Mouse (Mus musculus) midbrain, embryonic 10.5 days (tissue): ENCODE measurements around the gene Sipa1l3. TPM values are rescaled to one million over a fixed set of nuclear protein-coding genes. Genes with fewer than 3 reads are reported as not detected.

Experiments
- DNase-seq: peaks from one replicate; pipeline ENCODE4 v3.0.0-alpha.2; 2017; ENCODE audit warnings: low spot score
- H3K27ac ChIP-seq: fragments of 300-500 bp; sonication (generic); replicated peaks from 2 replicates; pipeline ENCODE4 v1.5.1; 2016; ENCODE audit warnings: mild to moderate bottlenecking
- H3K27me3 ChIP-seq: fragments of 300-500 bp; sonication (generic); 2 replicates; pipeline ENCODE4 v1.6.1; 2016; ENCODE audit warnings: low read depth, mild to moderate bottlenecking; ENCODE audit not compliant: poor library complexity, severe bottlenecking
- H3K36me3 ChIP-seq: fragments of 300-500 bp; sonication (generic); 2 replicates; pipeline ENCODE4 v1.6.1; 2016; ENCODE audit warnings: mild to moderate bottlenecking, moderate library complexity
- H3K4me1 ChIP-seq: fragments of 300-500 bp; sonication (generic); 2 replicates; pipeline ENCODE4 v1.6.1; 2016
- H3K4me3 ChIP-seq: fragments of 300-500 bp; sonication (generic); 2 replicates; pipeline ENCODE4 v1.5.1; 2016; ENCODE audit warnings: mild to moderate bottlenecking, moderate library complexity
- H3K9me3 ChIP-seq: fragments of 300-500 bp; sonication (generic); replicated peaks from 2 replicates; pipeline ENCODE4 v1.6.1; 2016; ENCODE audit warnings: mild to moderate bottlenecking
- WGBS: fragments of 180-500 bp; shearing (Covaris S2); methylation state at CpG from one replicate; pipeline ENCODE4 v1.1.7; 2016; 5-methylcytosine and 5-hydroxymethylcytosine counted together
- polyA plus RNA-seq: library from polyadenylated mRNA; unstranded; fragments of >200 nt; fragmentation: Nextera tagmentation; extraction: Ambion mirVana; gene quantifications from 2 replicates; pipeline ENCODE4 v1.2.1, GENCODE M21; 2016

The Sipa1l3 gene
- polyA plus RNA-seq, 1 experiment from 2014 or later, result 8.4 TPM

GRCm38 (mm10) chr7:29416906-29417305 lies 101.5 kb downstream of the Sipa1l3 start:
- H3K4me1 ChIP-seq, result peaks cover 63% of the 10 kb centered on the region
- H3K4me3 ChIP-seq, result no peak overlapping the region
- H3K27me3 ChIP-seq, result peaks cover 8% of the 10 kb centered on the region; the same call in 1 of the 2 replicates
- H3K9me3 ChIP-seq, result no peaks in the 10 kb centered on the region
- peak overlapping the region; percentile 43; the same call in 1 of the 2 replicates for H3K27ac ChIP-seq
- DNase-seq, result no peak
- H3K36me3 ChIP-seq, result no peaks in the 10 kb centered on the region
- 57% methylated on average over 2 of the region's 2 CpGs for WGBS

- Histone ChIP-seq H3K4me3 (no peak overlapping the region), H3K27ac (peak overlapping the region; percentile 52), H3K4me1 (peaks cover 51% of the 10 kb centered on the region), H3K9me3 (no peaks in the 10 kb centered on the region), H3K36me3 (no peaks in the 10 kb centered on the region), H3K27me3 (no peaks in the 10 kb centered on the region)
- 73% methylated on average over 8 of the region's 8 CpGs for WGBS
- no peak for DNase-seq
Observed at GRCm38 (mm10) chr7:29411838-29412580, 106.4 kb downstream of the Sipa1l3 start.

- no peak for DNase-seq
Observed at GRCm38 (mm10) chr7:29411216-29411816, 107.1 kb downstream of the Sipa1l3 start.

GRCm38 (mm10) chr7:29410402-29410801 lies 108.0 kb downstream of the Sipa1l3 start:
- peak overlapping the region; percentile 61 for H3K27ac ChIP-seq
- H3K36me3 ChIP-seq, result peaks cover 4% of the 10 kb centered on the region; the same call in 1 of the 2 replicates
- DNase-seq, result no peak
- H3K4me1 ChIP-seq, result peaks cover 42% of the 10 kb centered on the region
- H3K9me3 ChIP-seq, result no peaks in the 10 kb centered on the region
- H3K27me3 ChIP-seq, result no peaks in the 10 kb centered on the region
- H3K4me3 ChIP-seq, result no peak overlapping the region
- WGBS, result 86% methylated on average over 8 of the region's 8 CpGs

More at GRCm38 (mm10) chr7:29411216-29411816, 107.1 kb downstream of the Sipa1l3 start:
- peaks cover 44% of the 10 kb centered on the region for H3K4me1 ChIP-seq
- WGBS, result 66% methylated on average over 4 of the region's 4 CpGs
- no peak overlapping the region for H3K4me3 ChIP-seq
- peak overlapping the region; percentile 61 for H3K27ac ChIP-seq
- no peaks in the 10 kb centered on the region for H3K9me3 ChIP-seq
- no peaks in the 10 kb centered on the region for H3K27me3 ChIP-seq
- no peaks in the 10 kb centered on the region for H3K36me3 ChIP-seq

- H3K4me3 ChIP-seq, result no peak overlapping the region
- H3K36me3 ChIP-seq, result peaks cover 18% of the 10 kb centered on the region
- 87% methylated on average over 4 of the region's 4 CpGs for WGBS
- H3K9me3 ChIP-seq, result peaks cover 4% of the 10 kb centered on the region; the same call in 1 of the 2 replicates
- no peak for DNase-seq
- H3K4me1 ChIP-seq, result peaks cover 26% of the 10 kb centered on the region
- no peak overlapping the region for H3K27ac ChIP-seq
- H3K27me3 ChIP-seq, result no peaks in the 10 kb centered on the region
Observed at GRCm38 (mm10) chr7:29406855-29407254, 111.6 kb downstream of the Sipa1l3 start.

GRCm38 (mm10) chr7:29404126-29404525 lies 114.3 kb downstream of the Sipa1l3 start:
- no peak for DNase-seq
- Histone ChIP-seq H3K36me3 (peaks cover 37% of the 10 kb centered on the region), H3K9me3 (peaks cover 4% of the 10 kb centered on the region; the same call in 1 of the 2 replicates), H3K27ac (no peak overlapping the region), H3K4me3 (no peak overlapping the region), H3K4me1 (peaks cover 1% of the 10 kb centered on the region), H3K27me3 (no peaks in the 10 kb centered on the region)
- WGBS, result 93% methylated on average over 2 of the region's 2 CpGs

- no peak for DNase-seq
- Histone ChIP-seq H3K4me3 (no peak overlapping the region), H3K9me3 (peaks cover 4% of the 10 kb centered on the region; the same call in 1 of the 2 replicates), H3K36me3 (peaks cover 50% of the 10 kb centered on the region), H3K4me1 (no peaks in the 10 kb centered on the region), H3K27me3 (no peaks in the 10 kb centered on the region), H3K27ac (no peak overlapping the region)
- 96% methylated on average over 4 of the region's 4 CpGs for WGBS
Observed at GRCm38 (mm10) chr7:29402015-29402414, 116.4 kb downstream of the Sipa1l3 start.

GRCm38 (mm10) chr7:29400451-29400850 lies 118.0 kb downstream of the Sipa1l3 start:
- Histone ChIP-seq H3K4me1 (no peaks in the 10 kb centered on the region), H3K27ac (no peak overlapping the region), H3K27me3 (no peaks in the 10 kb centered on the region), H3K36me3 (peaks cover 62% of the 10 kb centered on the region), H3K9me3 (peaks cover 4% of the 10 kb centered on the region; the same call in 1 of the 2 replicates), H3K4me3 (no peak overlapping the region)
- DNase-seq, result no peak
- WGBS, result 94% methylated on average over 8 of the region's 8 CpGs

- DNase-seq, result no peak
- Histone ChIP-seq H3K4me3 (no peak overlapping the region), H3K9me3 (peaks cover 4% of the 10 kb centered on the region; the same call in 1 of the 2 replicates), H3K36me3 (peaks cover 67% of the 10 kb centered on the region), H3K27me3 (no peaks in the 10 kb centered on the region), H3K4me1 (peaks cover 5% of the 10 kb centered on the region), H3K27ac (no peak overlapping the region)
- 94% methylated on average over 9 of the region's 9 CpGs for whole genome bisulfite sequencing
Observed at GRCm38 (mm10) chr7:29399056-29399455, 119.4 kb downstream of the Sipa1l3 start.

GRCm38 (mm10) chr7:29397486-29397885 lies 121.0 kb downstream of the Sipa1l3 start:
- no peak for DNase-seq
- H3K27ac ChIP-seq, result no peak overlapping the region
- H3K9me3 ChIP-seq, result no peaks in the 10 kb centered on the region
- H3K27me3 ChIP-seq, result no peaks in the 10 kb centered on the region
- 76% methylated on average over 3 of the region's 3 CpGs for WGBS
- peaks cover 70% of the 10 kb centered on the region for H3K36me3 ChIP-seq
- peaks cover 5% of the 10 kb centered on the region for H3K4me1 ChIP-seq
- no peak overlapping the region for H3K4me3 ChIP-seq

- no peaks in the 10 kb centered on the region for H3K27me3 ChIP-seq
- H3K4me3 ChIP-seq, result no peak overlapping the region
- DNase-seq, result no peak
- no peak overlapping the region for H3K27ac ChIP-seq
- H3K4me1 ChIP-seq, result peaks cover 8% of the 10 kb centered on the region
- peaks cover 70% of the 10 kb centered on the region for H3K36me3 ChIP-seq
- no peaks in the 10 kb centered on the region for H3K9me3 ChIP-seq
- 95% methylated on average over 16 of the region's 16 CpGs for WGBS
Observed at GRCm38 (mm10) chr7:29396943-29397340, 121.5 kb downstream of the Sipa1l3 start.

GRCm38 (mm10) chr7:29396216-29396942 lies 122.1 kb downstream of the Sipa1l3 start:
- H3K27ac ChIP-seq, result no peak overlapping the region
- WGBS, result 82% methylated on average over 12 of the region's 12 CpGs
- H3K4me3 ChIP-seq, result no peak overlapping the region
- peaks cover 70% of the 10 kb centered on the region for H3K36me3 ChIP-seq
- no peaks in the 10 kb centered on the region for H3K27me3 ChIP-seq
- DNase-seq, result no peak
- no peaks in the 10 kb centered on the region for H3K9me3 ChIP-seq
- H3K4me1 ChIP-seq, result peaks cover 11% of the 10 kb centered on the region
